Mouse (Mus musculus): Measurements from ENCODE around the gene Tspan1. TPM values are rescaled to one million over a fixed set of nuclear protein-coding genes. Genes with fewer than 3 reads are reported as not detected.

The Tspan1 gene
- polyA plus RNA-seq, 1 experiment from 2014 or later: 0.17 TPM

GRCm38 (mm10) chr4:116174466-116175116 lies 7.2 kb upstream of the Tspan1 start:
- ATAC-seq (ENCODE audit: insufficient number of reproducible peaks, low FRiP score, low TSS enrichment, low read depth) (no peak), DNase-seq (ENCODE audit: low spot score) (no peak)
- Histone ChIP-seq H3K36me3 (ENCODE audit: control insufficient read depth, insufficient read depth, low read length) (no peaks in the 10 kb centered on the region), H3K4me1 (ENCODE audit: control insufficient read depth, insufficient read depth, low read length) (peaks cover 8% of the 10 kb centered on the region; the same call in 1 of the 2 replicates), H3K4me2 (ENCODE audit: low read depth, severe bottlenecking) (no peak overlapping the region), H3K27me3 (ENCODE audit: control insufficient read depth, insufficient read depth, low read length) (no peaks in the 10 kb centered on the region), H3K27ac (replicated peaks; ENCODE audit: low read depth, low read length) (no peak overlapping the region), H3K9me3 (ENCODE audit: control insufficient read depth, low read length) (no peaks in the 10 kb centered on the region), H3K4me3 (ENCODE audit: low read depth, low read length) (no peak overlapping the region), H3K9ac (ENCODE audit: low read length) (no peak overlapping the region)
- WGBS: 49% methylated on average over 6 of the region's 6 CpGs

GRCm38 (mm10) chr4:116173752-116174151 lies 6.4 kb upstream of the Tspan1 start:
- ATAC-seq (ENCODE audit: insufficient number of reproducible peaks, low FRiP score, low TSS enrichment, low read depth) (no peak), DNase-seq (ENCODE audit: low spot score) (no peak)
- Histone ChIP-seq H3K4me2 (ENCODE audit: low read depth, severe bottlenecking) (no peak overlapping the region), H3K4me1 (ENCODE audit: control insufficient read depth, insufficient read depth, low read length) (peaks cover 8% of the 10 kb centered on the region; the same call in 1 of the 2 replicates), H3K9ac (ENCODE audit: low read length) (no peak overlapping the region), H3K27me3 (ENCODE audit: control insufficient read depth, insufficient read depth, low read length) (no peaks in the 10 kb centered on the region), H3K27ac (replicated peaks; ENCODE audit: low read depth, low read length) (no peak overlapping the region), H3K4me3 (ENCODE audit: low read depth, low read length) (no peak overlapping the region), H3K9me3 (ENCODE audit: control insufficient read depth, low read length) (no peaks in the 10 kb centered on the region), H3K36me3 (ENCODE audit: control insufficient read depth, insufficient read depth, low read length) (no peaks in the 10 kb centered on the region)
- WGBS: 91% methylated on average over 4 of the region's 4 CpGs

- Histone ChIP-seq H3K4me2 (ENCODE audit: low read depth, severe bottlenecking) (no peak within 1 kb of the TSS), H3K27ac (replicated peaks; ENCODE audit: low read depth, low read length) (no peak within 1 kb of the TSS), H3K9ac (ENCODE audit: low read length) (no peak within 1 kb of the TSS), H3K36me3 (ENCODE audit: control insufficient read depth, insufficient read depth, low read length) (no peaks in the 10 kb centered on the region), H3K27me3 (ENCODE audit: control insufficient read depth, insufficient read depth, low read length) (no peaks in the 10 kb centered on the region), H3K9me3 (ENCODE audit: control insufficient read depth, low read length) (no peaks in the 10 kb centered on the region), H3K4me3 (ENCODE audit: low read depth, low read length) (no peak within 1 kb of the TSS), H3K4me1 (ENCODE audit: control insufficient read depth, insufficient read depth, low read length) (peaks cover 8% of the 10 kb centered on the region; the same call in 1 of the 2 replicates)
- DNase-seq (ENCODE audit: low spot score): no peak
- 94% methylated on average over 6 of the region's 6 CpGs for WGBS
- ATAC-seq (ENCODE audit: insufficient number of reproducible peaks, low FRiP score, low TSS enrichment, low read depth): no peak
These were observed 5.7 kb upstream of the Tspan1 start, which contains the start of the genes 1700042G07Rik and Gm49337 for GRCm38 (mm10) chr4:116173072-116173471. Gene 1700042G07Rik (plus strand): TSS chr4:116173372. Gene Gm49337 (plus strand): TSS chr4:116173384.

GRCm38 (mm10) chr4:116169353-116169672 lies 1.9 kb upstream of the Tspan1 start:
- no peak overlapping the region for H3K4me3 ChIP-seq (ENCODE audit: low read depth, low read length)
- no peak overlapping the region for H3K4me2 ChIP-seq (ENCODE audit: low read depth, severe bottlenecking)
- H3K36me3 ChIP-seq (ENCODE audit: control insufficient read depth, insufficient read depth, low read length): no peaks in the 10 kb centered on the region
- no peaks in the 10 kb centered on the region for H3K9me3 ChIP-seq (ENCODE audit: control insufficient read depth, low read length)
- no peak for ATAC-seq (ENCODE audit: insufficient number of reproducible peaks, low FRiP score, low TSS enrichment, low read depth)
- H3K9ac ChIP-seq (ENCODE audit: low read length): no peak overlapping the region
- H3K27ac ChIP-seq (replicated peaks; ENCODE audit: low read depth, low read length): no peak overlapping the region
- WGBS: 78% methylated on average over 3 of the region's 3 CpGs
- peaks cover 12% of the 10 kb centered on the region for H3K4me1 ChIP-seq (ENCODE audit: control insufficient read depth, insufficient read depth, low read length)
- no peaks in the 10 kb centered on the region for H3K27me3 ChIP-seq (ENCODE audit: control insufficient read depth, insufficient read depth, low read length)
- no peak for DNase-seq (ENCODE audit: low spot score)

- Histone ChIP-seq H3K4me2 (ENCODE audit: low read depth, severe bottlenecking) (no peak overlapping the region), H3K27ac (replicated peaks; ENCODE audit: low read depth, low read length) (no peak overlapping the region), H3K4me3 (ENCODE audit: low read depth, low read length) (no peak overlapping the region), H3K36me3 (ENCODE audit: control insufficient read depth, insufficient read depth, low read length) (no peaks in the 10 kb centered on the region), H3K4me1 (ENCODE audit: control insufficient read depth, insufficient read depth, low read length) (peaks cover 12% of the 10 kb centered on the region), H3K27me3 (ENCODE audit: control insufficient read depth, insufficient read depth, low read length) (no peaks in the 10 kb centered on the region), H3K9me3 (ENCODE audit: control insufficient read depth, low read length) (no peaks in the 10 kb centered on the region), H3K9ac (ENCODE audit: low read length) (no peak overlapping the region)
- no peak for ATAC-seq (ENCODE audit: insufficient number of reproducible peaks, low FRiP score, low TSS enrichment, low read depth)
- 87% methylated on average over 7 of the region's 8 CpGs for WGBS
- DNase-seq (ENCODE audit: low spot score): peak; percentile 80
These were observed 1.4 kb upstream of the Tspan1 start for GRCm38 (mm10) chr4:116168617-116169352.

- Histone ChIP-seq H3K9me3 (ENCODE audit: control insufficient read depth, low read length) (no peaks in the 10 kb centered on the region), H3K4me1 (ENCODE audit: control insufficient read depth, insufficient read depth, low read length) (peaks cover 12% of the 10 kb centered on the region), H3K4me3 (ENCODE audit: low read depth, low read length) (no peak overlapping the region), H3K27me3 (ENCODE audit: control insufficient read depth, insufficient read depth, low read length) (no peaks in the 10 kb centered on the region), H3K4me2 (ENCODE audit: low read depth, severe bottlenecking) (no peak overlapping the region), H3K9ac (ENCODE audit: low read length) (no peak overlapping the region), H3K27ac (replicated peaks; ENCODE audit: low read depth, low read length) (no peak overlapping the region), H3K36me3 (ENCODE audit: control insufficient read depth, insufficient read depth, low read length) (no peaks in the 10 kb centered on the region)
- WGBS: 48% methylated on average over 8 of the region's 8 CpGs
- no peak for ATAC-seq (ENCODE audit: insufficient number of reproducible peaks, low FRiP score, low TSS enrichment, low read depth)
- DNase-seq (ENCODE audit: low spot score): no peak
These were observed 1.5 kb downstream of the Tspan1 start for GRCm38 (mm10) chr4:116165708-116166407.

GRCm38 (mm10) chr4:116164759-116165554 lies 2.4 kb downstream of the Tspan1 start:
- ATAC-seq (ENCODE audit: insufficient number of reproducible peaks, low FRiP score, low TSS enrichment, low read depth) (no peak), DNase-seq (ENCODE audit: low spot score) (no peak)
- Histone ChIP-seq H3K27me3 (ENCODE audit: control insufficient read depth, insufficient read depth, low read length) (no peaks in the 10 kb centered on the region), H3K4me1 (ENCODE audit: control insufficient read depth, insufficient read depth, low read length) (peaks cover 12% of the 10 kb centered on the region), H3K4me3 (ENCODE audit: low read depth, low read length) (no peak overlapping the region), H3K4me2 (ENCODE audit: low read depth, severe bottlenecking) (no peak overlapping the region), H3K36me3 (ENCODE audit: control insufficient read depth, insufficient read depth, low read length) (no peaks in the 10 kb centered on the region), H3K9me3 (ENCODE audit: control insufficient read depth, low read length) (no peaks in the 10 kb centered on the region), H3K27ac (replicated peaks; ENCODE audit: low read depth, low read length) (no peak overlapping the region), H3K9ac (ENCODE audit: low read length) (no peak overlapping the region)
- 86% methylated on average over 2 of the region's 2 CpGs for WGBS

GRCm38 (mm10) chr4:116162142-116162541 lies 5.3 kb downstream of the Tspan1 start:
- Histone ChIP-seq H3K9me3 (ENCODE audit: control insufficient read depth, low read length) (no peaks in the 10 kb centered on the region), H3K36me3 (ENCODE audit: control insufficient read depth, insufficient read depth, low read length) (0 out of 2 replicates have a peak, but pooled peaks cover 3% of the 10 kb centered on the region), H3K4me3 (ENCODE audit: low read depth, low read length) (no peak overlapping the region), H3K27ac (replicated peaks; ENCODE audit: low read depth, low read length) (no peak overlapping the region), H3K4me2 (ENCODE audit: low read depth, severe bottlenecking) (no peak overlapping the region), H3K9ac (ENCODE audit: low read length) (no peak overlapping the region), H3K27me3 (ENCODE audit: control insufficient read depth, insufficient read depth, low read length) (no peaks in the 10 kb centered on the region), H3K4me1 (ENCODE audit: control insufficient read depth, insufficient read depth, low read length) (peaks cover 12% of the 10 kb centered on the region)
- whole genome bisulfite sequencing: 75% methylated on average over 4 of the region's 4 CpGs
- ATAC-seq (ENCODE audit: insufficient number of reproducible peaks, low FRiP score, low TSS enrichment, low read depth) (no peak), DNase-seq (ENCODE audit: low spot score) (no peak)
